Mouse (Mus musculus) NIH3T3 (cell line): ENCODE results near the gene Olfr1094.

Source experiments
- DNase-seq: peaks from one replicate; pipeline ENCODE4 v3.0.0-alpha.2; 2012; ENCODE audit warnings: low read depth

The Olfr1094 gene

GRCm38 (mm10) chr2:86824363-86824762, at the start of gene Olfr1094:
Gene Olfr1094, plus strand, starts transcription at chr2:86824663.
- no peak for DNase-seq

DNA sequence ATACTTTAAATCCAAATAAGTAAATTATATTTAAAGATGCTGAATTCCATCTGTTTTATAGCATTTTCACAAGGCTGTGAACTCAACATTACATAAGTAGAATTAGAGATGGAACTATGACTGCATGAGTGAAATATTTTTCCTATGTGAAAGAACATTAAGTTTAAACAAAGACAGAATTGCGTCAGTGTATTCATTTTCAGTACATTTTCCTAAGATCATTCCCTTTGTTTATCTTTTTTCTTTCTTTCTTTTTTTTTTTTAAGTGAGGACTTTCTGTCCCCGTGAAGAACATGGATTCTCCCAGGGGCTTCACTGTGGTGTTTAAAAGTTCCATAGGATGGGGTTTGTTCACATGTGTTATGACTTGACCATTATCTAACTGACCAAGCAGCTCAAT, 42.3 kb upstream of the Olfr1094 start, which contains the start of gene Olfr1093:
Gene Olfr1093, plus strand, starts transcription at position 301 of the 400 bp plus-strand sequence.
- no peak for DNase-seq

DNA sequence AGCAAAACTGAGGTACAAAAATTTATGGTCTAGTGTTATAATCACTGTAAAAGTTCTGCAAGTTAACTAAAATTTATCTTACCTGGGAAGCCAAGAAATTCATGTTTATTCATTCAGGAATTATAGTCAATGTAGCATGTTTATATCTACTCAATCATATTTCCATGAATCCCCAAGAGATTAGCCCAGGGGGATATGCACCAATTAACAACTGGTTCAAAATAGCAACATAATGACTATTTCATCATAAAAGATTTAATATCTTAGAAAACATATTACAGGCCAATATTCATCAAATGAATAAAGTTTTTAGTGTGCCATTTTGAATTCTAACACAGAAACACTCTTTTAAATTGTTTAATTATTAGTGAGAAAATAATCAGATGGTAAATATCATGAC, 14.5 kb upstream of the Olfr1094 start, which contains the start of gene Olfr141:
Gene Olfr141, minus strand, starts transcription at position 101 of the 400 bp plus-strand sequence.
- no peak for DNase-seq

DNA sequence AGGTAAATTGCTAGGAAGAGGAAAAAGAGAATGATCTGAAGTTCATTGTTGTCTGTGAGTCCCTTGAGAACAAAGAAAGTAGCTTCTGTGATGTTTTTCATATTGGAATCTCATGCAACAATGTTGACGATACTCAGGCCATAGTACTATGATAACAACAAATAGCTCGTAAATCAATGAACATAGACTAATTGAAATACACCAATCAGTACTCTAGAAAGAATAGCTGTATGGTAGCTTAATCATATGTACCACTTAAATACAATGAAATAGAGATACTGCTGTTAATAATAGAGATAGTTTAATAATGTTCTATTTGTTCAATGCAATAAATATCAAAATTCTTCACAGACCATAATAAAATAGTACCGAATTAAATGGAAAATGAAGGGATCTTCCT, 27.1 kb downstream of the Olfr1094 start, which contains the start of gene Olfr1095:
Gene Olfr1095, minus strand, starts transcription at position 101 of the 400 bp plus-strand sequence.
- DNase-seq: no peak

- DNase-seq: no peak
These were observed 50.2 kb downstream of the Olfr1094 start, which contains the start of gene Gm13723 for GRCm38 (mm10) chr2:86874702-86875101. Gene Gm13723, minus strand, starts transcription at chr2:86874802.
